Mouse (Mus musculus) fibroblast of lung, adult 2 months (primary cell): ENCODE measurements around the gene Grik1.

Experiments
- DNase-seq: peaks from one replicate; pipeline ENCODE4 v3.0.0-alpha.2; 2011; ENCODE audit warnings: low read depth

Gene Grik1

GRCm38 (mm10) chr16:87957449-87957848, 332.6 kb downstream of the Grik1 start:
- no peak for DNase-seq

- DNase-seq: no peak
These were observed 333.9 kb downstream of the Grik1 start for GRCm38 (mm10) chr16:87956178-87956577.

- DNase-seq: no peak
These were observed 335.2 kb downstream of the Grik1 start for GRCm38 (mm10) chr16:87954715-87955441.

- DNase-seq: no peak
These were observed 336.9 kb downstream of the Grik1 start for GRCm38 (mm10) chr16:87953176-87953575.

GRCm38 (mm10) chr16:87949881-87950280, 340.2 kb downstream of the Grik1 start:
- no peak for DNase-seq

- DNase-seq: no peak
These were observed 341.9 kb downstream of the Grik1 start for GRCm38 (mm10) chr16:87948122-87948521.

GRCm38 (mm10) chr16:87944318-87944717, 345.7 kb downstream of the Grik1 start:
- DNase-seq: no peak

- no peak for DNase-seq
These were observed 347.8 kb downstream of the Grik1 start for GRCm38 (mm10) chr16:87942103-87942865.

- no peak for DNase-seq
These were observed 355.4 kb downstream of the Grik1 start for GRCm38 (mm10) chr16:87934685-87935084.

- DNase-seq: no peak
These were observed 358.7 kb downstream of the Grik1 start for GRCm38 (mm10) chr16:87931358-87931757.

GRCm38 (mm10) chr16:87930519-87930918, 359.5 kb downstream of the Grik1 start:
- no peak for DNase-seq

GRCm38 (mm10) chr16:87928671-87929070, 361.4 kb downstream of the Grik1 start:
- no peak for DNase-seq

- DNase-seq: no peak
These were observed 372.2 kb downstream of the Grik1 start for GRCm38 (mm10) chr16:87917897-87918296.

- no peak for DNase-seq
These were observed 372.9 kb downstream of the Grik1 start for GRCm38 (mm10) chr16:87917157-87917546.

- DNase-seq: no peak
These were observed 373.6 kb downstream of the Grik1 start for GRCm38 (mm10) chr16:87916209-87917156.

- peak; percentile 25 for DNase-seq
These were observed 374.9 kb downstream of the Grik1 start for GRCm38 (mm10) chr16:87915156-87915555.

GRCm38 (mm10) chr16:87913781-87914180, 376.3 kb downstream of the Grik1 start:
- DNase-seq: no peak

GRCm38 (mm10) chr16:87911201-87911600, 378.9 kb downstream of the Grik1 start:
- no peak for DNase-seq

- DNase-seq: no peak
These were observed 388.0 kb downstream of the Grik1 start for GRCm38 (mm10) chr16:87902049-87902448.

- no peak for DNase-seq
These were observed 388.9 kb downstream of the Grik1 start for GRCm38 (mm10) chr16:87901189-87901588.

GRCm38 (mm10) chr16:87875927-87876326, 414.1 kb downstream of the Grik1 start:
- no peak for DNase-seq

- no peak for DNase-seq
These were observed 425.5 kb downstream of the Grik1 start for GRCm38 (mm10) chr16:87864526-87864925.
